Mouse (Mus musculus): ENCODE data around the gene Shf.
A peak's percentile ranks its signal among the peaks of the same experiment; 100 is the strongest.

DNA sequence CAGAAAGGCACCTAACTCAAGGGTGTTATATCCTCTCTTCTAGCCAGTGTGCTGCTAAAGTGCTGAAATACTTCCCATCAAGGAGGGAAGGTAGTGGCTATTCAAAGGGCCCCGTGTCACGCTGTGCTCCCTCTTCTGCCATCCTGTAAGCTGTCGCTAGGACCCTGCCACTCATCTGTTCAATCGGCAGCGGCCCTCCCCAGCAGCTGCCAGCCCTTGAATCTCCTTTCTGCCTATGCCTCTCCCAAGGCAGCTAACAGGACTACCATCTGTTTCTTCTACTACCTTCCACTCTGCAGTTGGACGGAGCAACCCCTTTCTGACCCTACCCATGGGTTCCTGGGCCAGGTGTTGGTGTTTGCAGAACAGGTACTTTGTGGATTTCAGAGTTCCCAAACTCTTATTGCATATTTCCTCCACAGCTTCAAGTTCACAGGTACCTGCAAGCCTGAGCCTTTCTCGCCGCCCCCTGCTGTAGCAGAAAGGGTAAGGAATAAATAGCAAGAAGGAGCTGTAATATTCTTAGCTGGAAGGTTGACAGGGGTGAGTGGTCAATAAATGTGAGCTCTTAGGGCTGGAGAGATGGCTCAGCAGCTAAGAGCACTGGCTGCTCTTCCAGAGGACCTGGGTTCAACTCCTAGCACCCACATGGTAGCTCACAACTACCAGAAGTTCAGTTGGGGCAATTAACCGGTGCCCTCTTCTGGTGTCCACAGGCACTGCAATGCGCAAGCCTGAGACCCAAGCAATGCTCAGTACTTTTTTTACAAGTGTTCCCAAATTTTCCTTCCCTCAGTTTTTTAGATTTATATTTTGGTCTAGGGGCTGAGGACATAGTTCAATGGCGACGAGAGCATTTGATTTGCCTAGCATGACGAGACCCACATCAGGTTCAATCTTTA lies 6.1 kb downstream of the Shf start:
- TF ChIP-seq POLR2A (IDR thresholded peaks at IDR 0.05; ENCODE audit: low read depth, low read length) (no peak), CHD2 (IDR thresholded peaks at IDR 0.05; ENCODE audit: low read length) (no peak), CTCF (conservative IDR thresholded peaks at IDR 0.05 in 1 of 2, IDR thresholded peaks at IDR 0.05 in 1 of 2; ENCODE audit: low read depth in 2 of 2, low read length in 2 of 2) (peak in 1 of 2 experiments; percentile 4; a peak in 1 of 4 replicates), MAFK (IDR thresholded peaks at IDR 0.05; ENCODE audit: insufficient replicate concordance, low read length) (no peak), USF1 (IDR thresholded peaks at IDR 0.05; ENCODE audit: low read depth, low read length) (no peak), ZC3H11A (IDR thresholded peaks at IDR 0.05; ENCODE audit: low read depth, low read length) (no peak)

Measured in CH12.LX (cell line).